Mouse (Mus musculus): Measurements from ENCODE around the gene Psenen.

The Psenen gene

GRCm38 (mm10) chr7:30553810-30554584, 9.4 kb downstream of the Psenen start:
- no peak for DNase-seq (ENCODE audit: low spot score)

- no peak for DNase-seq (ENCODE audit: low spot score)
Measured at GRCm38 (mm10) chr7:30553021-30553589, 10.3 kb downstream of the Psenen start.

- peak; percentile 95 for DNase-seq (ENCODE audit: low spot score)
Measured at GRCm38 (mm10) chr7:30552102-30553020, 11.1 kb downstream of the Psenen start, which contains the start of the genes Hspb6 and Proser3. Hspb6 (plus strand) TSS chr7:30552178. Proser3 (minus strand) TSS chr7:30552299.

GRCm38 (mm10) chr7:30551445-30552101, 11.9 kb downstream of the Psenen start:
- no peak for DNase-seq (ENCODE audit: low spot score)

GRCm38 (mm10) chr7:30550603-30551002, 12.8 kb downstream of the Psenen start:
- DNase-seq (ENCODE audit: low spot score): no peak

GRCm38 (mm10) chr7:30549880-30550279, 13.5 kb downstream of the Psenen start:
- DNase-seq (ENCODE audit: low spot score): no peak

GRCm38 (mm10) chr7:30544327-30544726, 19.1 kb downstream of the Psenen start:
- DNase-seq (ENCODE audit: low spot score): no peak

GRCm38 (mm10) chr7:30540572-30540971, 22.9 kb downstream of the Psenen start:
- DNase-seq (ENCODE audit: low spot score): no peak

- peak; percentile 95 for DNase-seq (ENCODE audit: low spot score)
Measured at GRCm38 (mm10) chr7:30534633-30535577, 28.5 kb downstream of the Psenen start, which contains the start of gene Arhgap33. Arhgap33 (minus strand) TSS chr7:30535060.

- no peak for DNase-seq (ENCODE audit: low spot score)
Measured at GRCm38 (mm10) chr7:30533941-30534632, 29.3 kb downstream of the Psenen start.

GRCm38 (mm10) chr7:30532931-30533330, 30.5 kb downstream of the Psenen start:
- DNase-seq (ENCODE audit: low spot score): no peak

- DNase-seq (ENCODE audit: low spot score): no peak
Measured at GRCm38 (mm10) chr7:30531291-30531815, 32.1 kb downstream of the Psenen start.

GRCm38 (mm10) chr7:30526981-30527380, 36.4 kb downstream of the Psenen start:
- no peak for DNase-seq (ENCODE audit: low spot score)

- DNase-seq (ENCODE audit: low spot score): no peak
Measured at GRCm38 (mm10) chr7:30526399-30526798, 37.0 kb downstream of the Psenen start.

- no peak for DNase-seq (ENCODE audit: low spot score)
Measured at GRCm38 (mm10) chr7:30525954-30526353, 37.5 kb downstream of the Psenen start.

GRCm38 (mm10) chr7:30524487-30524886, 38.9 kb downstream of the Psenen start:
- DNase-seq (ENCODE audit: low spot score): no peak

GRCm38 (mm10) chr7:30522871-30523270, 40.6 kb downstream of the Psenen start:
- no peak for DNase-seq (ENCODE audit: low spot score)

GRCm38 (mm10) chr7:30520856-30521255, 42.6 kb downstream of the Psenen start:
- DNase-seq (ENCODE audit: low spot score): no peak

GRCm38 (mm10) chr7:30520396-30520795, 43.0 kb downstream of the Psenen start:
- DNase-seq (ENCODE audit: low spot score): no peak

GRCm38 (mm10) chr7:30518325-30518724, 45.1 kb downstream of the Psenen start:
- no peak for DNase-seq (ENCODE audit: low spot score)
